Mouse (Mus musculus) heart, adult 2 months (tissue): ENCODE results near the gene Adamts9.

ENCODE experiments used
- CTCF ChIP-seq: fragments of 200-600 bp; IDR thresholded peaks from 2 replicates; pipeline ENCODE4 v1.8.1; 2022; ENCODE audit warnings: antibody characterized with exemption, mild to moderate bottlenecking, moderate library complexity
- EP300 ChIP-seq: fragments of 200-500 bp; IDR thresholded peaks from 2 replicates; pipeline ENCODE4 v1.6.1; 2011; ENCODE audit warnings: low read depth, low read length, control low read depth; ENCODE audit not compliant: insufficient read depth
- POLR2A ChIP-seq: fragments of 200-500 bp; IDR thresholded peaks from 2 replicates; pipeline ENCODE4 v1.6.1; 2011; ENCODE audit warnings: mild to moderate bottlenecking, low read depth, low read length, control low read depth; ENCODE audit not compliant: insufficient read depth

DNA sequence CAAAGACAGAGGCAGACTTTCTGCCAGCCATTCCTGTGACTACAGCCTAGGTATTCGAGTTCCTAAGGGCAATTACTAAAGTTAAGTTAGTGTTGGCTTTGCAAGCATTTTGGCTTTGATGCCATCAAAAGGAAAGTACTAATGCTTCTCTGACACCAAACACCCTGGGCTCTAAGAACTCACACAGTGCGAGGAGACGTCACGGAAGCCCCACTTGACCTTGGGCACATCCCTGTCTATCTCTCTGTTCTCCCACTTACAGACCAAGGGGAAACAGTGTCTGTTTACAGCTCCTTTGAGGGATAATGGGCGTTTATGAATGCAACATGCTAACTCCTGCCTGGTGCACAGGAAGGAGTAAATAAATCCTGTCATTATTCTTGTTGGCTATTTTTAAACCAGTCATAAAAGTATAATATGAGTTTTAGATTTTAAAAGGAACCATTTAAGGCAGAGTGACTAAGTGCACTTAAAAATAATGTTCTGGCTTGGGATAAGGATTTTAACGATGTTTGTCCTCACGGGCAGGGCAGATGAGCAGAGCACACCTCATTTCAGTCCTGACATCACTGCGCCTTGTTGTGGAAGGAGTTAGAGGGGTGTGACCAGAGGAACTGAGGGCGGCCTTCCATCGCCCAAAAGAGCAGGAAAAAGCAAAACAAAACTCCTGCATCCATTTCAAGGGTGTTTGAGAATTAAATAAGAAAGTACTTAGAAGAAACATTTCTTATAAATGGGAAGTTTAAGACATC lies 22.2 kb downstream of the Adamts9 start:
- TF ChIP-seq CTCF (no peak), EP300 (no peak), POLR2A (no peak)
